Mouse (Mus musculus): ENCODE results near the gene Fat1. TPM values are rescaled to one million over a fixed set of nuclear protein-coding genes. Genes with fewer than 3 reads are reported as not detected.

The Fat1 gene
- polyA plus RNA-seq, 1 experiment = 24.4 TPM

DNA sequence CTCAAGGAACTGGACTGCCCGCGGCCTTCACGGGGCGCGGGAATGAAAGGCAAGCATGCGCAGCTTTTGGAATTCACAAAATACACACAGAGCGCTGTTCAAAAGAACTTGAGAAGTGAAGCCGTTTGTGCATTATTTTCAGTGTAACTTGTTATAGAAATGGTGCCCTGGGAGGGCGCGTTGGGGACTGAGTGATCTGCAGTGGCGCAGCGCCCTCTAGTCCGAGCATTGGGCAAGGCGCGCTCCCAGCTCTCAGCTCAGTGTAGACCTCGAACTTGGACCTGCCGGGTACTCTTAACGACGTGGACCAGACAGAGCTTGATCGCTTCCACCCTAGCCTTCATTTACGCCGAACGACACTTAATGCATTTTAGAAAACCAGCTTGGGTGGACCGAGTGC lies 494 bp downstream of the Fat1 start:
- H3K4me3 ChIP-seq (ENCODE audit: insufficient read depth, poor library complexity, severe bottlenecking) = peak overlapping the region; percentile 64

DNA sequence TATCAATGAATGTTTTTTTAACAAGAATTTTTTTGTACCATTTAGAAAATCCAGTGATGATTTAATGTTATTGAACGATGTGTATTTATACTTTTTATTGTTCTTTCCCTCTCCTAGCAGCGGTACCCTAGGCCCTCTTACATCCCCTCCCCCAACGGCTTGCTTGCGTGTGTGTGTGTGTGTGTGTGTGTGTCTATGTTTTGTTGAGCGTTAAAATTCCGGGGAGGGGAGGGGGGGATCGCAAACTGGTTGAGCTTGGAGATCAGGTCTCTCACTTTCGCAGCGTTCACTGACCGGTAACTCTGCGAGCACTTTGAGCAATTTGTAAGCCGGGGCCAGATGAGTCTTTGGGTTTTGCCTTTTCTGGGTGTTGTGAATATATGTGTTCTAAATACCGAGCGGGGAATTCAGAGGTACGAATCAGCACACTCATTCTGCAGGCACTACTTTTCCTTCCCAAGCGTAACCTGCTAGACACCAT lies 1.3 kb downstream of the Fat1 start:
- Histone ChIP-seq H3ac (ENCODE audit: control insufficient read depth, insufficient read length, low read depth) (peak overlapping the region; percentile 86), H3K36me3 (ENCODE audit: control insufficient read depth, insufficient read depth) (peaks cover 4% of the 10 kb centered on the region), H3K4me3 (ENCODE audit: insufficient read depth, poor library complexity, severe bottlenecking) (peak overlapping the region; percentile 64), H3K27me3 (ENCODE audit: control insufficient read depth, insufficient read depth, insufficient read length) (no peaks in the 10 kb centered on the region), H3K79me2 (ENCODE audit: control insufficient read depth, insufficient read depth) (peaks cover 56% of the 10 kb centered on the region), H3K79me3 (ENCODE audit: low read depth) (peaks cover 37% of the 10 kb centered on the region)
- no peak for TF ChIP-seq USF1 (IDR thresholded peaks at IDR 0.05; ENCODE audit: low read depth)
- TF ChIP-seq MYOD1 (IDR thresholded peaks at IDR 0.05; ENCODE audit: control insufficient read depth, insufficient read length, low read depth) = no peak
- TF ChIP-seq MAX (IDR thresholded peaks at IDR 0.05) = no peak
- no peak for TF ChIP-seq CTCF (IDR thresholded peaks at IDR 0.05; ENCODE audit: control insufficient read depth, insufficient read depth, insufficient read length)
- TF ChIP-seq MYOG (IDR thresholded peaks at IDR 0.05; ENCODE audit: control insufficient read depth, extremely low read depth, insufficient read length) = no peak
- no peak for TF ChIP-seq CEBPB (IDR thresholded peaks at IDR 0.05; ENCODE audit: low read depth)
- no peak for TF ChIP-seq FOSL1 (IDR thresholded peaks at IDR 0.05; ENCODE audit: insufficient read depth, low read length, poor library complexity, severe bottlenecking)

More for the DNA sequence above, 494 bp downstream of the Fat1 start:
- H3K79me2 ChIP-seq (ENCODE audit: control insufficient read depth, insufficient read depth) = peaks cover 48% of the 10 kb centered on the region
- peak; percentile 44 for TF ChIP-seq MAX (IDR thresholded peaks at IDR 0.05)
- no peak for TF ChIP-seq MYOG (IDR thresholded peaks at IDR 0.05; ENCODE audit: control insufficient read depth, extremely low read depth, insufficient read length)
- no peak for TF ChIP-seq USF1 (IDR thresholded peaks at IDR 0.05; ENCODE audit: low read depth)
- TF ChIP-seq CTCF (IDR thresholded peaks at IDR 0.05; ENCODE audit: control insufficient read depth, insufficient read depth, insufficient read length) = peak; percentile 95
- H3ac ChIP-seq (ENCODE audit: control insufficient read depth, insufficient read length, low read depth) = peak overlapping the region; percentile 83
- H3K36me3 ChIP-seq (ENCODE audit: control insufficient read depth, insufficient read depth) = no peaks in the 10 kb centered on the region
- no peaks in the 10 kb centered on the region for H3K27me3 ChIP-seq (ENCODE audit: control insufficient read depth, insufficient read depth, insufficient read length)
- H3K79me3 ChIP-seq (ENCODE audit: low read depth) = peaks cover 30% of the 10 kb centered on the region

DNA sequence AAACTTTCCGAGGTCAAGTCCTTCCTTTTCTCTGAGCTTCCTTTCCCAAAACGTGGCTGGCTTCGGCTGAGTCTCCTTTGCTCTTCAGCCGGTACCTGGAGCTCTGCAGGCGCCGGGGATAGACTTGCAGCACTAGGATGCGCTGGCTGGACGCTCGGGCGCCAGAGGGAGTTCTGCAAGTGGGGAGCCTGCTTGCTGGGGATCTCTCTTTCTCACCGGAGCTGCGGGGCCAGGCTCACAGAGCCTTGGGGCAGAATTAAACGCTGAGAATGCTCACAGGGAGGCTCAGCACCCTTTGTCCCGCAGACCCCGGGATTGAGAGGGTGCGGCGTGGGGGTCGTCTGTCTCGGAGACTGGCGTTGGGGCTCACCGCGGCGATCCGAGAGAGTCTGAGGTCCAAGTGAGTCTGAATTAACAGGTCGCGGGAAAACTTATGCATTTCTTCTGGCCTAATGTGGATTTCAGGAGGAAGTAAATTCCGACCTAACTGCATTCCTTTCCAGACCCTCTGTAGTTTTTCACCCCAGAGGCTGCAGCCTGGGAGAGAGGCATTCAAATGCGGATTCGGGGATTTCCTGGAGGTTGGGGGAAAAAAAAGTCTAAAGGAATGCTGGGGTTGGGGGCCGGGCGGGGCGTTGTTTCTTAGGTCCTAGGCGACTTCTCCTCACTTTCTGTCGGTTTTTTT lies 2.0 kb downstream of the Fat1 start:
- H3K79me2 ChIP-seq (ENCODE audit: control insufficient read depth, insufficient read depth) = peaks cover 64% of the 10 kb centered on the region
- H3ac ChIP-seq (ENCODE audit: control insufficient read depth, insufficient read length, low read depth) = peak overlapping the region; percentile 86
- H3K4me3 ChIP-seq (ENCODE audit: insufficient read depth, poor library complexity, severe bottlenecking) = peak overlapping the region; percentile 64
- H3K79me3 ChIP-seq (ENCODE audit: low read depth) = peaks cover 41% of the 10 kb centered on the region
- H3K27me3 ChIP-seq (ENCODE audit: control insufficient read depth, insufficient read depth, insufficient read length) = no peaks in the 10 kb centered on the region
- TF ChIP-seq CTCF (IDR thresholded peaks at IDR 0.05; ENCODE audit: control insufficient read depth, insufficient read depth, insufficient read length) (peak; percentile 8), MAX (IDR thresholded peaks at IDR 0.05) (no peak)
- H3K36me3 ChIP-seq (ENCODE audit: control insufficient read depth, insufficient read depth) = peaks cover 4% of the 10 kb centered on the region

DNA sequence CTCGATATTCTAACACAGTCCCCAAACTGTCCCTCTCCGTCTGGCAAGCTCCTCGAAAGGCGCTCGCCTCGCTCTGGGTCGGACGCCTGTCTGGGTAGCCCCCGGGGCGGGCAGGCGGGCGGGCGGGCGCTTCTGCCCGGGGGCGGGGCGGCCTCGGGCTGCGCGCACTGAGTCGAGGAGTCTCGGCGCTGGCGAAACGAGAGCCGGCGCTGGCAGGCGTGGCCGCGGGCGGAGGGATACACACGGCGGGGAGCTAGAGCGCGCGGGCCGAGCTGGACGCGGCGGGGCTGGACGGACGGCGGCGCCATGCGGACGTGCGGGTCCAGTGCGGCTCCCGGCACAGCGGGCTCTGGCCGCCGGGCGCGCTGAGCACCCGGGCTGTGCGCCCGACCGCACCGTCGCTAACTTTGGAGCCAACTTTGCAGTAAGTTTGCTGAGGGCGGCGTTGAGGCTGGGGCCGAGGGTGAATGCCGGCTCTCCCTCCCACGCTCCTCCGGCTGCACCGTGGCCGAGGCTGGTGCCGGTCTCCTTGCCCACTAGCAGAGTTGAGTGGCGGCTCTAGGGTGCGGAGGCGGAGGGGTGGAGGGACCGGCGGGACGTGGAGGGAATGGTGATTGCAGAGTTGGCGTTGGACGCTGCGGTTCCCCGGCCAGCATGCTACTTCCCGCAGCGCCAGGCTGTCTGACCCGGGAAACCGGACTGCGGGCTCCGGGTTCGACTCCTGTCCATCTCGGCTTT lies 2.8 kb downstream of the Fat1 start:
- Histone ChIP-seq H3K36me3 (ENCODE audit: control insufficient read depth, insufficient read depth) (peaks cover 4% of the 10 kb centered on the region), H3K79me2 (ENCODE audit: control insufficient read depth, insufficient read depth) (peaks cover 72% of the 10 kb centered on the region), H3ac (ENCODE audit: control insufficient read depth, insufficient read length, low read depth) (peak overlapping the region; percentile 96), H3K27me3 (ENCODE audit: control insufficient read depth, insufficient read depth, insufficient read length) (no peaks in the 10 kb centered on the region), H3K79me3 (ENCODE audit: low read depth) (peaks cover 44% of the 10 kb centered on the region), H3K4me3 (ENCODE audit: insufficient read depth, poor library complexity, severe bottlenecking) (peak overlapping the region; percentile 64)
- TF ChIP-seq CTCF (IDR thresholded peaks at IDR 0.05; ENCODE audit: control insufficient read depth, insufficient read depth, insufficient read length) (peak; percentile 68), MAX (IDR thresholded peaks at IDR 0.05) (no peak)

DNA sequence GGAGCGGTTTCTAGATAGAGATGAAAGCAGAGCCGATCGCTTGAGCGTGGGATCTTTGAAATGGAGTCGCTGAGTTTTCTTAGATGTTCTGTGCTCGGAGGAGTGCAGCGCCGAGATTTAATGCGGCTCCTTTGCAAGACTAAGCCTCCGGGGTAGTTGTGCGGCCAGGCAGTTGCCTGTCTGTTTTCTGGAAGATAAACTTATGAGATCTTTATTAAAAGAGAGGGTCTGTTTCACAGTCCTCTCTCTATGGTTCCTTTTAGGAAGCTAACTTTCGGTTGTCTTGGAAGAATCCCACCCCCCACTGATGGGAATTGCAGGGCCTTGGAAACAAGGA lies 3.4 kb downstream of the Fat1 start:
- Histone ChIP-seq H3K36me3 (ENCODE audit: control insufficient read depth, insufficient read depth) (peaks cover 4% of the 10 kb centered on the region), H3ac (ENCODE audit: control insufficient read depth, insufficient read length, low read depth) (peak overlapping the region; percentile 96), H3K79me3 (ENCODE audit: low read depth) (peaks cover 45% of the 10 kb centered on the region), H3K27me3 (ENCODE audit: control insufficient read depth, insufficient read depth, insufficient read length) (no peaks in the 10 kb centered on the region), H3K4me3 (ENCODE audit: insufficient read depth, poor library complexity, severe bottlenecking) (peak overlapping the region; percentile 64), H3K79me2 (ENCODE audit: control insufficient read depth, insufficient read depth) (peaks cover 77% of the 10 kb centered on the region)
- no peak for TF ChIP-seq MYOG (IDR thresholded peaks at IDR 0.05; ENCODE audit: control insufficient read depth, extremely low read depth, insufficient read length)
- TF ChIP-seq USF1 (IDR thresholded peaks at IDR 0.05; ENCODE audit: low read depth) = no peak
- no peak for TF ChIP-seq CEBPB (IDR thresholded peaks at IDR 0.05; ENCODE audit: low read depth)

DNA sequence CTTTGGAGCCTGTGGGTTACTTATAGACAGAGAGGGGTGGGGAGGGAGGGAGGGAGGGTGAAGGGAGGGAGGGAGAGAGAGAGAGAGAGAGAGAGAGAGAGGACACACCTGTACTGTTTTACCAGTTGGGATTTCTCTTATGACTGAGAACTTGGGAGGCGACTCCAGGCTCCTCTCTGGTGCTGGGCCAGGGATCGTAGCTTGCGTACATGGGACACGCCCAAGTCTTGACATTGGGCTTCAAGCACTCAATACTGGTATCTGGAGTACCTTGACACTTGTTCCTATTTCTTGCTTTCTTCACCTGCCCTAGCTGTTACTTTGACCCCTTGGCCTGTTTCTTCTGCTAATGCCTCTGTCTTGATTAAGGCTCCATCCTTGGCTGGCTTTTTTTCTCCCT lies 10.3 kb downstream of the Fat1 start:
- TF ChIP-seq FOSL1 (IDR thresholded peaks at IDR 0.05; ENCODE audit: insufficient read depth, low read length, poor library complexity, severe bottlenecking) = no peak
- TF ChIP-seq CEBPB (IDR thresholded peaks at IDR 0.05; ENCODE audit: low read depth) = no peak
- TF ChIP-seq MAX (IDR thresholded peaks at IDR 0.05) = no peak
- TF ChIP-seq MYOG (IDR thresholded peaks at IDR 0.05; ENCODE audit: control insufficient read depth, extremely low read depth, insufficient read length) = no peak
- no peak for TF ChIP-seq MYOD1 (IDR thresholded peaks at IDR 0.05; ENCODE audit: control insufficient read depth, insufficient read length, low read depth)
- no peak for TF ChIP-seq CTCF (IDR thresholded peaks at IDR 0.05; ENCODE audit: control insufficient read depth, insufficient read depth, insufficient read length)
- no peak for TF ChIP-seq USF1 (IDR thresholded peaks at IDR 0.05; ENCODE audit: low read depth)
- no peaks in the 10 kb centered on the region for H3K27me3 ChIP-seq (ENCODE audit: control insufficient read depth, insufficient read depth, insufficient read length)

More for the DNA sequence above, 10.3 kb downstream of the Fat1 start:
- H3K4me3 ChIP-seq (ENCODE audit: insufficient read depth, poor library complexity, severe bottlenecking) = no peak overlapping the region
- H3K79me2 ChIP-seq (ENCODE audit: control insufficient read depth, insufficient read depth) = peaks cover 100% of the 10 kb centered on the region
- H3K36me3 ChIP-seq (ENCODE audit: control insufficient read depth, insufficient read depth) = peaks cover 27% of the 10 kb centered on the region
- no peak overlapping the region for H3ac ChIP-seq (ENCODE audit: control insufficient read depth, insufficient read length, low read depth)
- peaks cover 69% of the 10 kb centered on the region for H3K79me3 ChIP-seq (ENCODE audit: low read depth)

Measured in C2C12 (cell line).